Mouse (Mus musculus): ENCODE results near the gene Sec22c. TPM values are rescaled to one million over a fixed set of nuclear protein-coding genes. Genes with fewer than 3 reads are reported as not detected.

Gene Sec22c
- polyA plus RNA-seq, 1 experiment from 2014 or later, result 5.1 TPM

DNA sequence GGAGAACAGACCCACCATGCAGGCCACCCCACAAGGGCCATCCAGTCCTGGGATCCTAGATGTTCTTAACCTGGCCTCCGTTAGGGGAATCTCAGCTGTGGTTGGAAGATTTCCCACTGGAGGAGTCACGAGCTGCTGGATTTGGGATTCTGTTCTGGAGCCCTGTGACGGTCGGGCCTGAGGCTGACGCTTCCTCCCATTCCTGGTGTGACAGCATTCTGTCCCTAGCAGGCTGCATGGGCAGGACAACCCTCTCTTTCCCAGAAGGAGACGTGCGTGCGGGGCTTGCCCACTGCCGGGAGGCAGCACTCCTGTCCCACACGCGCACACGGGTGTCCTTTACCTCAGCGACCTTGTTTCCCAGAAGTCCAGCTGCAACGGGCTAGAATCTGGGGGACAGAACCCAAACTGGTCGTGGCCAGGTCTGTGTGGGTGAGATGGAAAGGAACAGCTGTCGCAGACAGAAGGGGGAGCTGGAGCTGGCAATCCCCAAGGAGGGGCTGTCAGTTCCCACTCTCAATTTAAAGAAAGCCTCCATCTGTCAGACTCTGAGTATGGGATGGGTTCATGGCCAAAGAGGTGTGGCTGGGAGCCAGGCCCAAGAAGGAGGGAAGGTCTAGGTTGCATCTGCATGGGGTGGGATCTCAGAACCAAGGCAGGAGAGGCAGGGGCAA, 38.2 kb downstream of the Sec22c start:
- no peak overlapping the region for H3K4me3 ChIP-seq
- no peak overlapping the region for H3K9ac ChIP-seq
- 69% methylated on average over 16 of the region's 16 CpGs for WGBS (ENCODE audit: insufficient replicate concordance)
- no peak overlapping the region for H3K27ac ChIP-seq
- no peak overlapping the region for H3K4me2 ChIP-seq
- no peak for ATAC-seq
- no peaks in the 10 kb centered on the region for H3K36me3 ChIP-seq
- H3K27me3 ChIP-seq (replicated peaks), result peaks cover 82% of the 10 kb centered on the region
- no peaks in the 10 kb centered on the region for H3K9me3 ChIP-seq (replicated peaks)
- peaks cover 24% of the 10 kb centered on the region for H3K4me1 ChIP-seq

DNA sequence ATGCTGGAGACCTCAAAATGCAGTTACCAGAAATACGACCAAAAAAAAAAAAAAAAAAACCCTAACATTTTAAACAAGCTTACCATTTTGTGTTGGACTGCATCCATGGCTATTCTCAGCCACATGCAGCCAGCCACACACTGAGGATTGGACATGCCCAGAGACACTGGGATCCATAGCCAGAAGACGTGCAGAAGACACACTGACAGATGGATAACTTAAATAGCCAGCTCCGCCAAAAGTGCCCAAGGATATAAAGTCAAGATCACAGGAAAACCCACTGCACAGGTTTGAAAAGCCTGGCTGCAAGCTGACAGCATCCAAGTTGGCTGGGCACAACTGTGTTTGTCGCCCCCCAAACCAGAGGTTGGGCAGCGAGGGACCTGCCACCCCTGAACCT, 41.2 kb downstream of the Sec22c start:
- no peak for ATAC-seq
- no peak overlapping the region for H3K4me3 ChIP-seq
- no peak overlapping the region for H3K4me2 ChIP-seq
- 61% methylated on average over 5 of the region's 5 CpGs for WGBS (ENCODE audit: insufficient replicate concordance)
- peaks cover 85% of the 10 kb centered on the region for H3K27me3 ChIP-seq (replicated peaks)
- H3K9ac ChIP-seq, result no peak overlapping the region
- no peaks in the 10 kb centered on the region for H3K9me3 ChIP-seq (replicated peaks)
- H3K36me3 ChIP-seq, result no peaks in the 10 kb centered on the region
- no peak overlapping the region for H3K27ac ChIP-seq
- 0 out of 2 replicates have a peak, but pooled peaks cover 1% of the 10 kb centered on the region for H3K4me1 ChIP-seq

DNA sequence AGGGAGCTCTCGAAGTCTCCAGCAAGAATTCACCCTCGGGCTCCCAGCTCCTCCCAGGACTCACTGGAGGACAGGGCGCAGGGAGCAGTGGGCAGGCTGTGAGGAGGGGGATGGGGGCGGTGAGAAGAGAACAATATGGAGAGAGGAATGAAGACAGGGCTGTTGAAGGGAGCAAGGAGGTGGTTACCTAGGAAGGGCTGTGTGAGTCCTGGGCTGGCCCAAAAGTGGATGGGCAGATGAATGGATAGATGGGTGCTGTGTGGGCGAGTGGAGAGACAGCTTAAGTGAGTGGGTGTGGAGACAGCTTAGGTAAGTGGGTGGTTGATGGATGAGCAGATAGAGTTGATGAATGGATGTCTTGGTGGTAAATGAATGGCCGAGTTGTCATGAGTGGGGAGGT, 41.8 kb downstream of the Sec22c start:
- Histone ChIP-seq H3K27me3 (replicated peaks) (peaks cover 85% of the 10 kb centered on the region), H3K4me1 (no peaks in the 10 kb centered on the region), H3K36me3 (no peaks in the 10 kb centered on the region), H3K9me3 (replicated peaks) (no peaks in the 10 kb centered on the region), H3K4me3 (no peak overlapping the region), H3K4me2 (no peak overlapping the region), H3K27ac (no peak overlapping the region), H3K9ac (no peak overlapping the region)
- ATAC-seq, result no peak
- 54% methylated on average over 6 of the region's 6 CpGs for WGBS (ENCODE audit: insufficient replicate concordance)

DNA sequence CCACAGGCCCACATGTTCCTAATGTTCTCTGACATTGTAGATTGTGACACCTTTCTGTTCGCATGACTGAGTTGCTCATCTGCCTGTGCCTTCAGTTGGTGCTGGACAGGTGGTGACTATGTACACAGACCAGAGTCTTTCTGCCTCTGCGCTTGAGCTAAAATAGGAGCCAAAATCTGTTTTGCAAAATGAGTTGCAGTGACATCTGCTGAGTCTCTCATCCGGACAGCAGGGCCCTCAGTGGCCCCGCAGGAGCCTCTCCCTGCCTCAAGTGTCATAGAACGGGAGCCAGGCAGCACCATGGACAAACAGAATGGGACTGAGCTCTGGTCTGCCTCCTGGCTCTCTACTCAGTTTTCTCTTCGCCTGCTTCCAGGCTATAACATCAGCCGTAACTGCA, 45.5 kb downstream of the Sec22c start:
- no peak for ATAC-seq
- H3K27ac ChIP-seq, result no peak overlapping the region
- H3K9ac ChIP-seq, result no peak overlapping the region
- no peaks in the 10 kb centered on the region for H3K4me1 ChIP-seq
- no peaks in the 10 kb centered on the region for H3K9me3 ChIP-seq (replicated peaks)
- H3K36me3 ChIP-seq, result no peaks in the 10 kb centered on the region
- no peak overlapping the region for H3K4me3 ChIP-seq
- 69% methylated on average over 7 of the region's 7 CpGs for WGBS (ENCODE audit: insufficient replicate concordance)
- no peak overlapping the region for H3K4me2 ChIP-seq
- H3K27me3 ChIP-seq (replicated peaks), result peaks cover 61% of the 10 kb centered on the region; the same call in 1 of the 2 replicates

DNA sequence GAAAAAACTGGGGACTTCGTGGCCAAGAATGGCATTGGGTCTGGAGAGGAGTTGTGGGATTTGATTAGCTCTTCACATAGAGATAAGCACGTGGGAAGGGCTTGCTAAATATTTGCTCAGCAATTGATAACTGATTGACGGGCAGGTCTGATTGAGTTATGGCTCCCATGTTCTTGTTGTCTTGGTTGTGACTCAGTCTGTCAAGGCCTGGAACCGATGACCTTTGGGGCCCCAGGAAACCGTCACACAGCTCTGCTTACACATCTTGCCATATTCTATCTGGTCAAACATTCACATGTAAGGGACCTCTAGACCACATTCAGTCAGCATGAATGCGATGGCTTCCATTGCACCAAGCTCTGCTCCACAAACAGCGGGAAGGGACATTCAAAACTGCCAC, 47.0 kb downstream of the Sec22c start:
- WGBS (ENCODE audit: insufficient replicate concordance), result 50% methylated on average over 7 of the region's 7 CpGs
- ATAC-seq, result no peak
- Histone ChIP-seq H3K27me3 (replicated peaks) (peaks cover 60% of the 10 kb centered on the region; the same call in 1 of the 2 replicates), H3K9me3 (replicated peaks) (no peaks in the 10 kb centered on the region), H3K9ac (no peak overlapping the region), H3K4me3 (no peak overlapping the region), H3K4me1 (no peaks in the 10 kb centered on the region), H3K27ac (no peak overlapping the region), H3K4me2 (no peak overlapping the region), H3K36me3 (no peaks in the 10 kb centered on the region)

DNA sequence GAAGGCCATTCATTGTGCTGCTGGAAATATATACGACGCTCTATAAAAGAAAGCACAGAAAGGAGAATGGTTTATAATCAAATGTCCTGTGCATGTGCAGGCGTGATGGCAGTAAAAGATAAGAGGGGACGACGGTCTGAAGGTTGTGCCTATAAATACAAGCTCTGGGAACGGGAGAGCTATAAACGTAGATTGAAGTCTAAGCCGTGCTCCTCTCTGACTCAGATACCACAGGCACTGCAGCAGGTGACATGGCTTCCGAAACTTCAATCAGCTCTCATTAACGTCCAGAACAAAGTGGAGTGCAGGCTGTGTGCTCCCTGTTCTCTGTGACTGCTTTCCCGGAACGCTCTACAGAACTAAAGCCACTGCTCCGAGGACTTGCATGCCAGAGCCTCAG, 48.1 kb downstream of the Sec22c start:
- Histone ChIP-seq H3K4me2 (no peak overlapping the region), H3K27me3 (replicated peaks) (peaks cover 56% of the 10 kb centered on the region; the same call in 1 of the 2 replicates), H3K9me3 (replicated peaks) (no peaks in the 10 kb centered on the region), H3K4me3 (no peak overlapping the region), H3K36me3 (no peaks in the 10 kb centered on the region), H3K27ac (no peak overlapping the region), H3K9ac (no peak overlapping the region), H3K4me1 (no peaks in the 10 kb centered on the region)
- no peak for ATAC-seq
- 59% methylated on average over 13 of the region's 13 CpGs for WGBS (ENCODE audit: insufficient replicate concordance)

DNA sequence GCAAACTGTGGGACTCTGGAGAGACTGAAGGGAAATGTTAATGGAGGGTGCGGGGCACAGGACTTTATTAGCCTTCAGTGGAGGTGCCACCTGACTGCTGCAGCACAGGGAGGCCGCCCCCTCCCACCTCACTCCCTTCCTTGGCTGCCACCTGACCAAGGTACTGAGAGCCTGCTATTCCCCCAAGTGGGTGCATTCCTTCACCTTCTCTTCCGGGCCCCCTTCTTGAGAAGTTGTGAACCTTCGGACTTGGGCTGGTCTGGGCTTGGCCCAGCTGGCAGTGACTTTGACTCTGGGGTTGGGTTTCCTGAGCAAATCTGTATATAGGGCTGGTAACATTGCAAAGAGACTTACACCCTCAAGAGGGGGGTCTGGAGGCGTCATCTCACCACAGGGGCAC, 49.0 kb downstream of the Sec22c start:
- Histone ChIP-seq H3K4me3 (no peak overlapping the region), H3K4me1 (no peaks in the 10 kb centered on the region), H3K36me3 (no peaks in the 10 kb centered on the region), H3K27me3 (replicated peaks) (peaks cover 51% of the 10 kb centered on the region; the same call in 1 of the 2 replicates), H3K9me3 (replicated peaks) (no peaks in the 10 kb centered on the region), H3K27ac (no peak overlapping the region), H3K4me2 (no peak overlapping the region), H3K9ac (no peak overlapping the region)
- 64% methylated on average over 5 of the region's 5 CpGs for WGBS (ENCODE audit: insufficient replicate concordance)
- no peak for ATAC-seq

DNA sequence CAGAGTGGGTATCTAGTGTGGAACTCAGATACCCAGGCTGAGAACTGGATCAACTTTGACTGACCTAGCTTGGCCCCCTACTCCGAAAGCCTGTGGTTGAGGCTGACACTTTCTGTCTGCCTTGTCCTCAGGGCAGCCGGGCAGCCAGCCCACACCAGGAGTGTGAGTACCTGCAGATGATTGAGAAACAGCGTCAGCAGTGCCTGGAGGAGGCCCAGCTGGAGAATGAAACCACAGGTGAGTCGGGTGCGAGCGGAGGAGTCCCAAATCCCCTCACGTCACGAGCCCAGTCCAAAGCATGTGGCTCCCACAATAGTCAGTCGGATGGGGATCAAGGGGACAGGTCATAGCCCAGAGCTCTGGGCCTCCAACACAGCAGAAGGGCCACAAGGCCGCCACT, 51.6 kb downstream of the Sec22c start:
- no peaks in the 10 kb centered on the region for H3K4me1 ChIP-seq
- WGBS (ENCODE audit: insufficient replicate concordance), result 66% methylated on average over 10 of the region's 10 CpGs
- no peak overlapping the region for H3K4me2 ChIP-seq
- H3K36me3 ChIP-seq, result no peaks in the 10 kb centered on the region
- no peaks in the 10 kb centered on the region for H3K9me3 ChIP-seq (replicated peaks)
- ATAC-seq, result no peak
- H3K4me3 ChIP-seq, result no peak overlapping the region
- H3K27me3 ChIP-seq (replicated peaks), result peaks cover 27% of the 10 kb centered on the region; the same call in 1 of the 2 replicates
- H3K27ac ChIP-seq, result no peak overlapping the region
- H3K9ac ChIP-seq, result no peak overlapping the region

DNA sequence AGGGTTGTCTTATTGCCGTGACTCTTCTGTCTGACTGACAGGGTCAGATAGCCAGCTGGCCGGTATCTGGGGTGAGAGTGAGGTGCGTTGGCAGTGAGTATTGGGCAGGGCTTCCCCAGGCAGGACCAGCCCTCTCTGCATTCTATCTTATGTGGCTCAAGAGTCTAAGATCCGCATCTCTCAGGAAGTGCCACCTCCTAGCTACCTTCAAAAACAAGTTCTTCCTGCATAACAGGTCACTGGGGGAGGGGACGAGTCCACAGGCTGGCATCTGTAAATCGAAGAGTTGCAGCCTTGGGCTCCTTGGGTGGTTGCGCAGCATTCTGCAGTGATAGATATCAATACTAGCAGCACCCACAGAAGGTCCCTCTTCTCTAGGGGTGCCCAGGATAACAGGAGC, 58.3 kb downstream of the Sec22c start:
- Histone ChIP-seq H3K4me1 (peaks cover 11% of the 10 kb centered on the region), H3K9ac (no peak overlapping the region), H3K4me2 (no peak overlapping the region), H3K27ac (no peak overlapping the region), H3K27me3 (replicated peaks) (peaks cover 55% of the 10 kb centered on the region), H3K36me3 (no peaks in the 10 kb centered on the region), H3K4me3 (no peak overlapping the region), H3K9me3 (replicated peaks) (no peaks in the 10 kb centered on the region)
- 50% methylated on average over 7 of the region's 7 CpGs for whole genome bisulfite sequencing (ENCODE audit: insufficient replicate concordance)
- no peak for ATAC-seq

DNA sequence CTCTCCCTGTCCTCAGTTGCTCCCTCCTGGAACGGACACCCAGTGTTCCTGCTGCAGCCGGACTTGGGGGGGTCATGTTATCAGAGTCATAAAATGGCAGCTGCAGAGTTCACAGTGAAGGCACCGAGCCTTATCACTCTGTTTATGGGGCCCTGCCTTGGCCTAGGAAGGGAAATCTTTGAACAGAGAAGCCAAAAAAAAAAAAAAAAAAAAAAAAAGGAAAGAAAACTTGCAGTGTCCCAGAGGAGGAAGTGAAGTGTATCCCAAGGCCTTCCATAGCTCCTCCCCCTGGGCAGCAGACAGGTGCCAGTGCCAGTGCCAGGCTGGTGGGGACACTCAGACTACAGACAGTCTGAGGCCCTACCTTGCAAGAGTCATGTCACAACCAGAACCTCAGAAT, 60.4 kb downstream of the Sec22c start:
- Histone ChIP-seq H3K27me3 (replicated peaks) (peaks cover 76% of the 10 kb centered on the region), H3K9ac (no peak overlapping the region), H3K4me1 (peaks cover 18% of the 10 kb centered on the region), H3K9me3 (replicated peaks) (no peaks in the 10 kb centered on the region), H3K4me3 (no peak overlapping the region), H3K4me2 (no peak overlapping the region), H3K27ac (no peak overlapping the region), H3K36me3 (no peaks in the 10 kb centered on the region)
- WGBS (ENCODE audit: insufficient replicate concordance), result 44% methylated on average over 3 of the region's 3 CpGs
- ATAC-seq, result no peak

DNA sequence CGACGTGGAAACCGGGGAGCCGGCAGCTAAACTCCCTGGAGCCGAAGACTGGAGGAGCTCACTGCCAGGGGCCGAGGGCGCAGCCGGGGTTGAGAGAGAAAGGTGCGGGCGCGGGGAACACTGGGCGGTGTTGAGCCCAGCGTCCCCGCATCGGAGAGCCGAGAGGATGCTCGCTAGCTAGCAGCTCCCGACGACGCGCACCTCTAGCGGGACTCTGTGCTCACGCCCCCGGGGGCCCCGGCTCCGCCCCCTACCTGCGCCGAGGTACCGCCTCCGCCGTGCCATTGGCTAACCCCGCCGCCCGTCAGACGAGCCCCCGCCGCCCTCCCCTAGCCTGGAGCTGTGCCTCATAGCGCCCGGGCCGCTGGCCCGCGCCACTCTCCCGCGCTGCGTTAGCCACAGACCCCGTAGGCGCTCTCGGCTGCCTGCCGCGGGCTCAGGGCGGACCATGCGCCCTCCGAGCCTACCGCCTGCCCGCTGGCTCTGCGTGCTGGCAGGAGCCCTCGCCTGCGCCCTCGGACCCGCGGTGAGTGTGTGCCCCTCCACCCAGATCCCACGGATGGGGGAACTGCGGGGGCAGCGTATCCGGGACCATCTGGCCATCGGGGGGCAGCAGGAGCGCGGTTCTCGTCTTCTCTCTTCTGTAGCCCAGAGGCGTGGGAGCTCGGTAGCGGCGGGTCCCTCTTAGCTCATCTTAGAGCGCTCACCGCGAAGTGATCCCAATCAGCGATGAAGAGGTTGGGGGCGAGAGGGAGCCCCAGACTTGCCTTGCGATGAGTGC, 62.7 kb downstream of the Sec22c start, which contains the start of gene Vipr1:
Gene Vipr1, plus strand, starts transcription at position 316 of the 781 bp plus-strand sequence.
- peak; percentile 63 for ATAC-seq
- H3K4me2 ChIP-seq, result peak within 1 kb of the TSS; percentile 70
- H3K36me3 ChIP-seq, result no peaks in the 10 kb centered on the region
- no peak within 1 kb of the TSS for H3K9ac ChIP-seq
- peaks cover 83% of the 10 kb centered on the region for H3K27me3 ChIP-seq (replicated peaks)
- H3K27ac ChIP-seq, result no peak within 1 kb of the TSS
- 2% methylated on average over 78 of the region's 79 CpGs for WGBS (ENCODE audit: insufficient replicate concordance)
- peak within 1 kb of the TSS; percentile 43 for H3K4me3 ChIP-seq
- H3K9me3 ChIP-seq (replicated peaks), result no peaks in the 10 kb centered on the region
- peaks cover 18% of the 10 kb centered on the region for H3K4me1 ChIP-seq

DNA sequence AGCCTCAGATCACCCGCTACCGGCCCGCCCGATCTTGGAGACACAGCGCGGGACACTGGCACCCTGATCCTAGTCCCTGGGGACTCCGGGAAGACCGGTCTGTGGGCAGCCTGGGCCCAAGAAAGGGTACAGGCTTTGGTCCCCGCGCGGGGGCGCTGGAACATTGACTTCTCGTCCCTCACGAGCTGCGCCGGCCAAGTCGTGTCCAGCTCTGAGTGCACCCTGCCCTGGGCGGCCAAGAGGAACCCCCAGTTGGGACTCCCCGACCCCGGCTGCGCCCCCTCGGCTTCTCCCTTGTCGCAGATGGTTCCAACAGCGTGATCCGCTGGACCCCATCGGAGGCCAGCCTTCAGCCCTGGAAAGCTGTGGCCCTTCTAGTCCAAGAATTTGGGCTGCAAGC, 63.3 kb downstream of the Sec22c start, which contains the start of gene Lyzl4:
Gene Lyzl4, minus strand, starts transcription at position 96 of the 400 bp plus-strand sequence.
- H3K27ac ChIP-seq, result no peak within 1 kb of the TSS

More for the DNA sequence above, 63.3 kb downstream of the Sec22c start, which contains the start of gene Lyzl4:
- Histone ChIP-seq H3K4me1 (peaks cover 18% of the 10 kb centered on the region), H3K4me3 (peak within 1 kb of the TSS; percentile 43), H3K9ac (no peak within 1 kb of the TSS), H3K9me3 (replicated peaks) (no peaks in the 10 kb centered on the region), H3K4me2 (peak within 1 kb of the TSS; percentile 70), H3K27me3 (replicated peaks) (peaks cover 78% of the 10 kb centered on the region), H3K36me3 (no peaks in the 10 kb centered on the region)
- WGBS (ENCODE audit: insufficient replicate concordance), result 1% methylated on average over 26 of the region's 26 CpGs
- ATAC-seq, result peak; percentile 30; the same call in 1 of the 2 replicates
